Mouse (Mus musculus) ES-E14 (cell line): ENCODE results near the gene Axin1.

ENCODE experiments used
- MAFK ChIP-seq: IDR thresholded peaks from 2 replicates; pipeline ENCODE4 v1.6.1; 2014; ENCODE audit warnings: mild to moderate bottlenecking, low read depth, low read length, inconsistent platforms; ENCODE audit not compliant: insufficient read depth
- ZNF384 ChIP-seq: IDR thresholded peaks from 2 replicates; pipeline ENCODE4 v1.6.1; 2012; ENCODE audit warnings: low read depth, low read length, inconsistent platforms

DNA sequence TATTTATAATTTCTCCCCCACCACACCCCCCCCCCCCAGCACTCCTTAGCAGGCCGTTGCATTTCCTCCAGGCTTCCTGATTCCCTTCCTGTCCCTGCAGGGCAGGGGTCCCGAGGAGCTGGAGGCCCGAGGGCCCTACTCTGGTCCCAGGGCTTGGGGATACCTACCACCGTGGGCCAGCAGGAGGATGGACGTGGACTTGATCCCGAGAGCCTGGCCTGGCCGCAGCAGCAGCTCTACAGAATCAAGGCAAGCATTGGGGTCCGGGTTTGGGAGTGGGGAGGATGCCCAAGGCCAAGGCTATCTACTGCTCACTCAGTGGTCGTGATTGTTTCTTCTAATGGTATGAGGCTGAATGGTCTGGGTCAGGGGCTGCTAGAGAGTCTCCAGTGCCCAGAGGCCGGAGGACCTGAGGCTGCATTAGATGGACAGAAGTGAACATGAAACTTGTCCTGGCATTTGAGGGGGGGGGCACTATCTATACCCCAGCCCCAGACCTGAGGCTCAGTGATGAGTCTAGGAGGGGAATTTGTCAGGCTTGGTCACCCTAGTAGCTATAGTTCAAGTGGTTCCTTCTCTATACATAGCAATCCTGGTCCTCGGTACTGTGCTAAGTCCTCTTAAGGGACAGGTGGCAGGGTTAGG is 1.3 kb upstream of the Axin1 start:
- TF ChIP-seq MAFK (no peak), ZNF384 (no peak)
